Mouse (Mus musculus): ENCODE measurements around the gene Slit3.

GRCm38 (mm10) chr11:35317775-35318432 is 196.9 kb downstream of the Slit3 start:
- no peak for TF ChIP-seq CTCF (IDR thresholded peaks at IDR 0.05; ENCODE audit: low read depth)
- no peak for TF ChIP-seq EP300 (IDR thresholded peaks at IDR 0.05; ENCODE audit: low read depth)
